Mouse (Mus musculus) skeletal muscle tissue, postnatal 0 days (tissue): Measurements from ENCODE around the gene Gm3854. TPM values are rescaled to one million over a fixed set of nuclear protein-coding genes. Genes with fewer than 3 reads are reported as not detected.

Experiments used
- polyA plus RNA-seq: library from polyadenylated mRNA; unstranded; fragments of >200 nt; fragmentation: Nextera tagmentation; extraction: Ambion mirVana; gene quantifications from 2 replicates; pipeline ENCODE4 v1.2.1, GENCODE M21; 2015

Gene Gm3854
- polyA plus RNA-seq, result 0.18 and 0.34 TPM in 2 replicates

GRCm38 (mm10) chr7:6343501-6344071, at the start of gene Gm3854:
Gene Gm3854 (plus strand): TSS chr7:6343759.

GRCm38 (mm10) chr7:6331233-6331956, 12.2 kb upstream of the Gm3854 start, which contains the start of gene Zfp583:
Gene Zfp583 (minus strand): TSS chr7:6331285.

GRCm38 (mm10) chr7:6363047-6363488, 19.5 kb downstream of the Gm3854 start, which contains the start of gene Zfp78:
Gene Zfp78 (plus strand): TSS chr7:6363280.

GRCm38 (mm10) chr7:6383044-6383455, 39.5 kb downstream of the Gm3854 start, which contains the start of gene Zfp28:
Gene Zfp28 (plus strand): TSS chr7:6383295.

GRCm38 (mm10) chr7:6397996-6398975, 54.7 kb downstream of the Gm3854 start, which contains the start of gene Smim17:
Gene Smim17 (plus strand): TSS chr7:6398715.

Other genes with a start within 250 kb of the Gm3854 start
- 43.3 and 47.8 TPM in 2 replicates for gene Zfp787, start 187.8 kb upstream of the Gm3854 start, polyA plus RNA-seq
- gene Zfp444, start 171.5 kb upstream of the Gm3854 start, polyA plus RNA-seq, result 19.3 and 22.9 TPM in 2 replicates
- gene Galp, start 146.7 kb upstream of the Gm3854 start, polyA plus RNA-seq, result not detected in 2 replicates
- gene Zscan5b, start 121.5 kb upstream of the Gm3854 start, polyA plus RNA-seq, result not detected in 2 replicates
- not detected in 2 replicates for gene Epp13, start 91.0 kb upstream of the Gm3854 start, polyA plus RNA-seq
- 7.5 and 11.8 TPM in 2 replicates for gene Zfp667, start 57.2 kb upstream of the Gm3854 start, polyA plus RNA-seq
- gene Zfp583, start 12.5 kb upstream of the Gm3854 start, polyA plus RNA-seq, result 1.4 and 2.3 TPM in 2 replicates
- 0.63 and 1.4 TPM in 2 replicates for gene Zfp78, start 19.5 kb downstream of the Gm3854 start, polyA plus RNA-seq
- 6.1 and 6.8 TPM in 2 replicates for gene Zfp28, start 39.5 kb downstream of the Gm3854 start, polyA plus RNA-seq
- not detected in 2 replicates for gene Smim17, start 55.0 kb downstream of the Gm3854 start, polyA plus RNA-seq
- gene Gm20715, start 66.5 kb downstream of the Gm3854 start, polyA plus RNA-seq, result not detected in 2 replicates
- gene Olfr1344, start 94.9 kb downstream of the Gm3854 start, polyA plus RNA-seq, result not detected in 2 replicates
- not detected in 2 replicates for gene Olfr1336, start 112.4 kb downstream of the Gm3854 start, polyA plus RNA-seq
- not detected in 2 replicates for gene Olfr1346, start 123.3 kb downstream of the Gm3854 start, polyA plus RNA-seq
- not detected in 2 replicates for gene Olfr5, start 143.2 kb downstream of the Gm3854 start, polyA plus RNA-seq
- gene Olfr1347, start 156.0 kb downstream of the Gm3854 start, polyA plus RNA-seq, result not detected in 2 replicates
- not detected in 2 replicates for gene Olfr1348, start 165.0 kb downstream of the Gm3854 start, polyA plus RNA-seq
- not detected in 2 replicates for gene Olfr1349, start 179.2 kb downstream of the Gm3854 start, polyA plus RNA-seq
- gene Olfr1350, start 221.1 kb downstream of the Gm3854 start, polyA plus RNA-seq, result not detected in 2 replicates